ENCODE assay signal across 9 mouse cellular contexts in the genomic region with DNA sequence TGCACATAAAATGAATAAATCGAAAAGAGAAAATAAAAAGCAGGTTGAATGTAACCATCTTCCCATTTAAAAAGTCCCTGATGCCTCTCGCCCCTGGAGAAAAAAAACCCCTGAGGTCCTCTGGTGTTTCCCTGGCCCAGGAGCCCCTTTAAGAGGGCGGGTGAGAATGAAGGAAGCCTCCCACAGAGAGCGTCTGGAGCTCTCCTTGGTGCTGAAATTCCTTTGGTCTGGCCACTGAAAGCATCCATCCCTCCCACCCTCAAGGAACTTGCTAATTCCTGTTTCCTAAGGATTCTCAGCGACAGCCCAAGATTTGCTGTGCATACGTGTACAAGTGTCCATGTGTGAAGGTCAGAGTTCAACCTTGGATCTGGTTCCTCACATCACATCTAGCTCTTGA. TPM values are rescaled to one million over a fixed set of nuclear protein-coding genes. Genes with fewer than 3 reads are reported as not detected.
A peak's percentile ranks its signal among the peaks of the same experiment; 100 is the strongest.
DNase-seq lines count a peak whose midpoint lies in the region; ATAC-seq and TF ChIP-seq lines count a peak whose summit lies in the region.
"Had no signal": no experiment of that assay in that cellular context is flagged by ENCODE, and none has a peak within 500 bp of the region (broad histone marks: within the 10 kb centered on the region; RNA-seq: fewer than 3 reads in every experiment).

No protein-coding gene starts in this region.

- H3K4me3 ChIP-seq in kidney, adult 2 months (ENCODE audit: insufficient read depth, low read depth, low read length): no peak overlapping the region
- H3K4me3 ChIP-seq in kidney, embryonic 15.5 days (replicated peaks): no peak overlapping the region
- H3K4me3 ChIP-seq in hindbrain, embryonic 13.5 days: no peak overlapping the region
- H3K4me3 ChIP-seq: lung, embryonic 15.5 days had no signal

- no peak overlapping the region for H3K4me2 ChIP-seq in kidney, embryonic 15.5 days
- H3K4me2 ChIP-seq in hindbrain, embryonic 13.5 days: no peak overlapping the region
- H3K4me2 ChIP-seq: lung, embryonic 15.5 days had no signal

- H3K9ac ChIP-seq in kidney, embryonic 15.5 days: no peak overlapping the region
- peak overlapping the region; percentile 35; the same call in 1 of the 2 replicates for H3K9ac ChIP-seq in hindbrain, embryonic 13.5 days
- H3K9ac ChIP-seq: lung, embryonic 15.5 days had no signal

- 7% methylated on average over 6 of the region's 6 CpGs for WGBS in kidney, adult 2 months
- WGBS in kidney, embryonic 15.5 days: 7% methylated on average over 6 of the region's 6 CpGs
- WGBS in hindbrain, embryonic 13.5 days: 16% methylated on average over 6 of the region's 6 CpGs

- no peaks in the 10 kb centered on the region for H3K9me3 ChIP-seq in kidney, embryonic 15.5 days (replicated peaks)
- no peaks in the 10 kb centered on the region for H3K9me3 ChIP-seq in hindbrain, embryonic 13.5 days
- H3K9me3 ChIP-seq: lung, embryonic 15.5 days had no signal

- peaks cover 11% of the 10 kb centered on the region for H3K4me1 ChIP-seq in kidney, adult 2 months (ENCODE audit: control insufficient read depth, insufficient read depth, low read length)
- peaks cover 26% of the 10 kb centered on the region for H3K4me1 ChIP-seq in kidney, embryonic 15.5 days
- peaks cover 14% of the 10 kb centered on the region for H3K4me1 ChIP-seq in hindbrain, embryonic 13.5 days (replicated peaks)

- ATAC-seq in kidney, embryonic 15.5 days (replicated peaks; ENCODE audit: low FRiP score): no peak
- no peak for ATAC-seq in hindbrain, embryonic 13.5 days (ENCODE audit: low FRiP score)
- no peak for ATAC-seq in monocyte, adult 5-6 weeks (replicated peaks; ENCODE audit: insufficient number of reproducible peaks, low FRiP score, low TSS enrichment, poor library complexity, severe bottlenecking)

- peak; percentile 72 for DNase-seq in kidney, adult 2 months
- DNase-seq in adrenal gland, adult 2 months: peak; percentile 65
- DNase-seq in lung, postnatal 25 days (ENCODE audit: low spot score): peak; percentile 51
- peak; percentile 61 for DNase-seq in yolk sac, embryonic 10.5 days (ENCODE audit: low spot score)
- DNase-seq in frontal cortex, postnatal 36 days (ENCODE audit: low spot score in 2 of 2): no peak

- TF ChIP-seq POLR2A in kidney, adult 2 months (IDR thresholded peaks at IDR 0.05; ENCODE audit: low read depth, low read length): no peak

- no peaks in the 10 kb centered on the region for H3K27me3 ChIP-seq in kidney, adult 2 months (replicated peaks; ENCODE audit: control insufficient read depth, insufficient read depth, low read length)
- H3K27me3 ChIP-seq in kidney, embryonic 15.5 days: no peaks in the 10 kb centered on the region
- H3K27me3 ChIP-seq in hindbrain, embryonic 13.5 days: no peaks in the 10 kb centered on the region
- H3K27me3 ChIP-seq: lung, embryonic 15.5 days had no signal

- H3K27ac ChIP-seq in kidney, adult 2 months (ENCODE audit: insufficient read depth, low read depth, low read length): no peak overlapping the region
- H3K27ac ChIP-seq in kidney, embryonic 15.5 days: no peak overlapping the region
- H3K27ac ChIP-seq in hindbrain, embryonic 13.5 days: no peak overlapping the region
- H3K27ac ChIP-seq: lung, embryonic 15.5 days had no signal

- H3K36me3 ChIP-seq in kidney, adult 2 months (ENCODE audit: control insufficient read depth, insufficient read depth, low read length): no peaks in the 10 kb centered on the region
- H3K36me3 ChIP-seq in kidney, embryonic 15.5 days: no peaks in the 10 kb centered on the region
- no peaks in the 10 kb centered on the region for H3K36me3 ChIP-seq in hindbrain, embryonic 13.5 days
- H3K36me3 ChIP-seq: lung, embryonic 15.5 days had no signal

- TF ChIP-seq CTCF in kidney, adult 2 months (conservative IDR thresholded peaks at IDR 0.05; ENCODE audit: insufficient read depth, insufficient read length, low read depth, low read length): no peak

RNA-seq across cellular contexts. Expression of a gene that starts 6.4 kb away (rescaled TPM):
- polyA plus RNA-seq in kidney, adult 2 months (2012; rRNA removed): 18.4 and 19.5 TPM in 2 replicates
- polyA plus RNA-seq in kidney, embryonic 15.5 days (2015; fragmentation: Nextera tagmentation; extraction: Ambion mirVana): 17.3 and 21.8 TPM in 2 replicates
- total RNA-seq in adrenal gland, adult 2 months (2021): 10 to 100 TPM; 31.7 to 80.6 TPM
- polyA plus RNA-seq in adrenal gland, adult 2 months (2012; rRNA removed): 109 and 170 TPM in 2 replicates
- polyA plus RNA-seq in hindbrain, embryonic 13.5 days (2015; fragmentation: Nextera tagmentation; extraction: Ambion mirVana): 18.9 and 19.4 TPM in 2 replicates
- 5.2 to 17.7 TPM (median 6.3 TPM) in 3 replicates for total RNA-seq in monocyte, adult 5-6 weeks (2017)

RNA-seq across cellular contexts. Expression of a gene that starts 6.5 kb away (rescaled TPM):
- polyA plus RNA-seq in kidney, adult 2 months (2012; rRNA removed): 87.7 and 105 TPM in 2 replicates
- polyA plus RNA-seq in kidney, embryonic 15.5 days (2015; fragmentation: Nextera tagmentation; extraction: Ambion mirVana): 68.1 and 70.9 TPM in 2 replicates
- 100 to 1,000 TPM in 1 of 2 experiments, 10 to 100 TPM in 1; 85.6 to 104 TPM for total RNA-seq in adrenal gland, adult 2 months (2021)
- polyA plus RNA-seq in adrenal gland, adult 2 months (2012; rRNA removed): 98.1 and 131 TPM in 2 replicates
- 100 and 101 TPM in 2 replicates for polyA plus RNA-seq in hindbrain, embryonic 13.5 days (2015; fragmentation: Nextera tagmentation; extraction: Ambion mirVana)
- total RNA-seq in monocyte, adult 5-6 weeks (2017): 65.5 to 110 TPM (median 103 TPM) in 3 replicates

RNA-seq across cellular contexts. Expression of a gene that starts 46.6 kb away (rescaled TPM):
- polyA plus RNA-seq in kidney, adult 2 months (2012; rRNA removed): 36.8 and 39.5 TPM in 2 replicates
- polyA plus RNA-seq in kidney, embryonic 15.5 days (2015; fragmentation: Nextera tagmentation; extraction: Ambion mirVana): 22.8 and 26.2 TPM in 2 replicates
- total RNA-seq in adrenal gland, adult 2 months (2021): 10 to 100 TPM; 13.2 to 21.2 TPM
- polyA plus RNA-seq in adrenal gland, adult 2 months (2012; rRNA removed): 73.3 and 74.3 TPM in 2 replicates
- 36.4 and 42.8 TPM in 2 replicates for polyA plus RNA-seq in hindbrain, embryonic 13.5 days (2015; fragmentation: Nextera tagmentation; extraction: Ambion mirVana)
- total RNA-seq in monocyte, adult 5-6 weeks (2017): 10.6 to 17.9 TPM (median 17.1 TPM) in 3 replicates

RNA-seq across cellular contexts. Expression of a gene that starts 46.8 kb away (rescaled TPM):
- polyA plus RNA-seq in kidney, adult 2 months (2012; rRNA removed): 14.3 and 19.5 TPM in 2 replicates
- polyA plus RNA-seq in kidney, embryonic 15.5 days (2015; fragmentation: Nextera tagmentation; extraction: Ambion mirVana): 37.7 and 41.5 TPM in 2 replicates
- 10 to 100 TPM; 18.0 to 19.4 TPM for total RNA-seq in adrenal gland, adult 2 months (2021)
- polyA plus RNA-seq in adrenal gland, adult 2 months (2012; rRNA removed): 22.5 and 27.1 TPM in 2 replicates
- 51.8 and 56.8 TPM in 2 replicates for polyA plus RNA-seq in hindbrain, embryonic 13.5 days (2015; fragmentation: Nextera tagmentation; extraction: Ambion mirVana)
- 57.4 to 129 TPM (median 87.2 TPM) in 3 replicates for total RNA-seq in monocyte, adult 5-6 weeks (2017)

RNA-seq across cellular contexts. Expression of a gene that starts 49.4 kb away (rescaled TPM):
- 22.6 and 23.1 TPM in 2 replicates for polyA plus RNA-seq in kidney, adult 2 months (2012; rRNA removed)
- polyA plus RNA-seq in kidney, embryonic 15.5 days (2015; fragmentation: Nextera tagmentation; extraction: Ambion mirVana): 78.2 and 92.6 TPM in 2 replicates
- 10 to 100 TPM; 53.6 to 58.7 TPM for total RNA-seq in adrenal gland, adult 2 months (2021)
- polyA plus RNA-seq in adrenal gland, adult 2 months (2012; rRNA removed): 103 and 104 TPM in 2 replicates
- 55.9 and 61.6 TPM in 2 replicates for polyA plus RNA-seq in hindbrain, embryonic 13.5 days (2015; fragmentation: Nextera tagmentation; extraction: Ambion mirVana)
- total RNA-seq in monocyte, adult 5-6 weeks (2017): 9.4 to 23.3 TPM (median 10.7 TPM) in 3 replicates

Comparison
In these comparisons a context has a peak if more than half of its experiments do, and no peak if none do; other contexts are left out.
1. DNase-seq: peak in kidney, adult 2 months (single experiment), adrenal gland, adult 2 months (single experiment), lung, postnatal 25 days (single experiment) and yolk sac, embryonic 10.5 days (single experiment); none in frontal cortex, postnatal 36 days (0 of 2).